Mouse (Mus musculus) layer of hippocampus, adult 9-10 months (tissue): ENCODE measurements around the gene Vmn1r129.
"Not testable (repeated sequence)": the region's sequence is repeated elsewhere in the genome, so short reads cannot be mapped to it uniquely, and the experiment has no call there.

Source experiments
- DNase-seq: peaks from one replicate; pipeline ENCODE4 v3.0.0; 2022; ENCODE audit warnings: low spot score

Vmn1r129 gene

DNA sequence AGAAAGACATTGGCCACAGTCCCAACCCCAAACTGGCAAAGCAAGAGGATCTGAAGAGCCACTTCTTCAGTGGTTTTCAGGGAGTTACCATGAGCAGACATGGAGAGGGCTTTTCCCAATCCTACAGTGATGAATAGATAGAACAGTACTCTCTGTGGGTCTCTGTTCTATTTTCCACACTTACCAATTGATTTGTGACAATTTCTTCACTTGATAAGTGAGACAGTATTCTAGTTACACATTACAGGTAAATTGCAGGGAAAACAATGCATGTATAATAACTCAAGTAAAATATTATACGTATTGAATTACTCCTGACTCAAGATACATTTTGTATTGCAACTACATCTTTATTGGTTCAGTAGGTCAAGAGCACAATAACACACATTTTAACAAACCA is at the start of gene Vmn1r129:
Vmn1r129 (minus strand) TSS at position 101 of the 400 bp plus-strand sequence.
- not testable (repeated sequence) for DNase-seq

DNA sequence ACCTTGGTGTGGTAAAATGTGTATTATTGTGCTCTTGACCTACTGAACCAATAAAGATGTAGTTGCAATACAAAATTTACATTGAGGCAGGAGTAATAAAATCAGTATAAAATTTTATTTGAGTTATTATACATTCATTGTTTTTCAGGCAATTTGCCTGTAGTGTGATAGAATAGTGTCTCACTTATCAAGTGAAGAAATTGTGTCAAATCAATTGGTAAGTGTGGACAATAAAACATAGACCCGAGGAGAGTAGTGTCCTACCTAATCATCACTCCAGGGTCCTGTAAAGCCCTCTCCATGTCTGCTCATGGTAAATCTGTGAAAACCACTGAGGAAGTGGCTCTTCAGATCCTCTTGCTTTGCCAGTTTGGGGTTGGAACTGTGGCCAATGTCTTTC is 12.0 kb downstream of the Vmn1r129 start, which contains the start of gene Vmn1r128:
Vmn1r128 (plus strand) TSS at position 301 of the 400 bp plus-strand sequence.
- DNase-seq, result not testable (repeated sequence)

DNA sequence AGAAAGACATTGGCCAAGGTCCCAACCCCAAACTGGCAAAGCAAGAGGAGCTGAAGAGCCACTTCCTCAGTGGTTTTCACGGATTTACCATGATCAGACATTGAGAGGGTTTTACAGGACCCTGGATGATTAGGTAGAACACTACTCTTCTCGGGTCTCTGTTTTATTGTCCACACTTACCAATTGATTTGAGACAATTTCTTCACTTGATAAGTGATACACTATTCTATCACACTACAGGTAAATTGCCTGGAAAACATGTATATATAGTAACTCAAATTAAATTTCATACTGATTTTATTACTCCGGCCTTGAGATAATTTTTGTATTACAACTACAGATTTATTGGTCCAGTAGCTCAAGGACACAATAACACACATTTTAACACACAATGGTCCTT is 41.3 kb downstream of the Vmn1r129 start, which contains the start of gene Vmn1r127:
Vmn1r127 (minus strand) TSS at position 101 of the 400 bp plus-strand sequence.
- DNase-seq, result not testable (repeated sequence)
